Mouse (Mus musculus) ES-E14 (cell line): ENCODE data around the gene Tirap. TPM values are rescaled to one million over a fixed set of nuclear protein-coding genes. Genes with fewer than 3 reads are reported as not detected.

Source experiments
- DNase-seq: peaks from one replicate; pipeline ENCODE4 v3.0.0-alpha.2; 2013; ENCODE audit warnings: low read depth, low spot score
- H3K27ac ChIP-seq: 2 replicates; pipeline ENCODE4 v1.5.1; 2012; ENCODE audit warnings: low read depth, mild to moderate bottlenecking, low read length, moderate library complexity, mixed read lengths; ENCODE audit not compliant: poor library complexity, insufficient read depth, severe bottlenecking
- H3K36me3 ChIP-seq: 2 replicates; pipeline ENCODE4 v1.6.1; 2012; ENCODE audit warnings: mild to moderate bottlenecking, low read length, moderate library complexity, mixed read lengths; ENCODE audit not compliant: control insufficient read depth, poor library complexity, insufficient read depth, severe bottlenecking
- H3K4me1 ChIP-seq, 2 experiments: fragments of 150-350 bp in 1 of 2; sonication (generic) in 1 of 2; 2 replicates each; pipeline ENCODE4 v1.6.1; 2012; ENCODE audit warnings: low read length in 2 of 2, mild to moderate bottlenecking in 1 of 2, mixed read lengths in 1 of 2; ENCODE audit not compliant: control insufficient read depth in 2 of 2, insufficient read depth in 2 of 2, poor library complexity in 1 of 2
- H3K4me3 ChIP-seq, 2 experiments: fragments of 150-350 bp in 1 of 2; sonication (generic) in 1 of 2; 2 replicates each; pipeline ENCODE4 v1.5.1; 2012; ENCODE audit warnings: low read length in 2 of 2, low read depth in 1 of 2, mild to moderate bottlenecking in 1 of 2, mixed read lengths in 1 of 2; ENCODE audit not compliant: insufficient read depth in 1 of 2, poor library complexity in 1 of 2, severe bottlenecking in 1 of 2
- H3K9ac ChIP-seq: 2 replicates; pipeline ENCODE4 v1.6.1; 2012; ENCODE audit warnings: low read depth, mild to moderate bottlenecking, low read length, mixed read lengths; ENCODE audit not compliant: poor library complexity, insufficient read depth, severe bottlenecking
- H3K9me3 ChIP-seq: fragments of 150-350 bp; sonication (generic); 2 replicates; pipeline ENCODE4 v1.6.1; 2012; ENCODE audit warnings: low read depth, mild to moderate bottlenecking, low read length; ENCODE audit not compliant: control insufficient read depth, insufficient read depth
- CHD2 ChIP-seq: IDR thresholded peaks from 2 replicates; pipeline ENCODE4 v1.6.1; 2014; ENCODE audit warnings: mild to moderate bottlenecking, low read depth, low read length, inconsistent platforms
- HCFC1 ChIP-seq: IDR thresholded peaks from 2 replicates; pipeline ENCODE4 v1.6.1; 2012; ENCODE audit warnings: low read length, inconsistent platforms, borderline replicate concordance; ENCODE audit not compliant: insufficient read depth
- MAFK ChIP-seq: IDR thresholded peaks from 2 replicates; pipeline ENCODE4 v1.6.1; 2014; ENCODE audit warnings: mild to moderate bottlenecking, low read depth, low read length, inconsistent platforms; ENCODE audit not compliant: insufficient read depth
- ZC3H11A ChIP-seq: IDR thresholded peaks from 2 replicates; pipeline ENCODE4 v1.6.1; 2012; ENCODE audit warnings: low read depth, mild to moderate bottlenecking, inconsistent platforms, low read length, borderline replicate concordance
- ZNF384 ChIP-seq: IDR thresholded peaks from 2 replicates; pipeline ENCODE4 v1.6.1; 2012; ENCODE audit warnings: low read depth, low read length, inconsistent platforms
- in situ Hi-C, 2 experiments: fragments of 600-800 bp; cut with MboI; formaldehyde crosslinking; loops; one replicate each; pipeline ENCODE4 v1.15.1; 2025; ENCODE audit warnings: low sequenced_read_pairs in 2 of 2, inconsistent platforms in 1 of 2; ENCODE audit not compliant: unreplicated experiment in 2 of 2
- total RNA-seq: library from RNA; depleted of rRNA; stranded (reverse); fragments of 300-350 nt; gene quantifications from 2 replicates; pipeline ENCODE4 v1.2.3, GENCODE M21; 2012; rRNA removed

Tirap gene
- total RNA-seq, 1 experiment: 6.1 TPM

- H3K27ac ChIP-seq: no peak overlapping the region
- no peak for TF ChIP-seq MAFK
- TF ChIP-seq HCFC1: no peak
- no peak for TF ChIP-seq ZNF384
- TF ChIP-seq CHD2: no peak
- no peak for TF ChIP-seq ZC3H11A
- no peak for DNase-seq
- no peak overlapping the region for H3K4me3 ChIP-seq
- in situ Hi-C loops: no loop called here
- H3K9ac ChIP-seq: no peak overlapping the region
- H3K4me1 ChIP-seq: peaks cover 0 to 4% of the 10 kb centered on the region in 2 experiments; a peak in 3 of 4 replicates
- no peaks in the 10 kb centered on the region for H3K9me3 ChIP-seq
- peaks cover 4% of the 10 kb centered on the region; the same call in 1 of the 2 replicates for H3K36me3 ChIP-seq
Observed at GRCm38 (mm10) chr9:35138029-35138428, 62.1 kb downstream of the Tirap start.

GRCm38 (mm10) chr9:35135575-35135974 lies 64.5 kb downstream of the Tirap start:
- in situ Hi-C loops: no loop called here

More at GRCm38 (mm10) chr9:35135575-35135974, 64.5 kb downstream of the Tirap start:
- Histone ChIP-seq H3K27ac (no peak overlapping the region), H3K9ac (no peak overlapping the region), H3K4me3 (no peak overlapping the region), H3K36me3 (peaks cover 4% of the 10 kb centered on the region; the same call in 1 of the 2 replicates), H3K9me3 (no peaks in the 10 kb centered on the region), H3K4me1 (peaks cover 0 to 2% of the 10 kb centered on the region in 2 experiments; a peak in 3 of 4 replicates)
- DNase-seq: no peak
- no peak for TF ChIP-seq ZC3H11A
- no peak for TF ChIP-seq HCFC1
- TF ChIP-seq MAFK: no peak
- TF ChIP-seq CHD2: no peak
- no peak for TF ChIP-seq ZNF384

Other genes with a start within 250 kb of the Tirap start
- gene St3gal4, start 81.0 kb downstream of the Tirap start, total RNA-seq: 9.7 and 10.1 TPM in 2 replicates
- 36.3 and 42.9 TPM in 2 replicates for gene Dcps, start 24.2 kb downstream of the Tirap start, total RNA-seq
- 168 and 204 TPM in 2 replicates for gene Srpr, start 116 bp downstream of the Tirap start, total RNA-seq
- gene Foxred1, start 10.8 kb upstream of the Tirap start, total RNA-seq: 40.6 and 47.1 TPM in 2 replicates
- 19.3 and 26.9 TPM in 2 replicates for gene Fam118b, start 67.5 kb upstream of the Tirap start, total RNA-seq
- gene Rpusd4, start 67.6 kb upstream of the Tirap start, total RNA-seq: 28.8 and 32.0 TPM in 2 replicates
- gene Cdon, start 220.8 kb upstream of the Tirap start, total RNA-seq: 13.4 and 17.4 TPM in 2 replicates